Mouse (Mus musculus): Measurements from ENCODE around the gene Nrbf2.

DNA sequence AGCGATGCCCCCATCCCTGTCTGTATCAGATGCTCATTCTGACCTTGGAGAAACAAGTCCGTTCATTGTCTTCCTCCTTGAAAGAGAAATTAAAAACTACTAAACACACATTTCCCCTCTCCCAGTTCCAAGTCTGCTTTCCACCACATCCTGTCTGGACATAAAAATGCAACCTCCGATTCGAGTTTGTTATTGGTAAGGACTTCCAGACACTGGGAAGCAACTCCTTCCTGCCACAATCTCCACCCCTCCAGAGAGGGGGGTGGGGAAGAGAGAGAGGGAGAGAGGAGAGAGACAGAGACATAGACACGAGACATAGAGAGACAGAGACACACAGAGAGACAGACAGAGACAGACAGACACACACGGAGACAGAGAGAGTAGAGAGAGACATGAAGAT, 27.4 kb upstream of the Nrbf2 start:
- TF ChIP-seq CTCF (IDR thresholded peaks at IDR 0.05; ENCODE audit: extremely low read depth, insufficient read depth, low read length) (no peak), POLR2A (IDR thresholded peaks at IDR 0.05; ENCODE audit: extremely low read depth, insufficient read depth, low read length) (no peak)
